Mouse (Mus musculus) cerebellum, postnatal 10 days (tissue): ENCODE measurements at regions not wholly inside any gene's neighbourhood (a gene's known extent, or its start where the extent isn't known, plus 50 kb on each side); places are given as distances from the start of the nearest gene placed in this dataset.

Source experiments
- DNase-seq, 2 experiments: peaks; one replicate each; pipeline ENCODE4 v3.0.0; 2021; ENCODE audit warnings: mixed read lengths in 2 of 2

- no peak for DNase-seq
These were observed 66.1 kb upstream of the Igsf21 start for GRCm38 (mm10) chr4:140312635-140313034.

GRCm38 (mm10) chr4:140307481-140307880 lies 60.9 kb upstream of the Igsf21 start:
- no peak for DNase-seq

GRCm38 (mm10) chr4:140304960-140305359 lies 58.4 kb upstream of the Igsf21 start:
- no peak for DNase-seq

GRCm38 (mm10) chr4:140301661-140302060 lies 55.1 kb upstream of the Igsf21 start:
- DNase-seq: no peak

- DNase-seq: peak; percentile 65 to 70
These were observed 51.5 kb upstream of the Igsf21 start for GRCm38 (mm10) chr4:140297912-140298620.
